8 mouse cellular contexts compared by ENCODE assay signal in genomic region chrX:106185706-106186105, GRCm38 (mm10). TPM values are rescaled to one million over a fixed set of nuclear protein-coding genes. Genes with fewer than 3 reads are reported as not detected.
A peak's percentile ranks its signal among the peaks of the same experiment; 100 is the strongest.
DNase-seq lines count a peak whose midpoint lies in the region; ATAC-seq lines count a peak whose summit lies in the region.

No protein-coding gene starts in this region.

- no peaks in the 10 kb centered on the region for H3K9me3 ChIP-seq in lung, embryonic 15.5 days
- no peaks in the 10 kb centered on the region for H3K9me3 ChIP-seq in forebrain, embryonic 11.5 days (ENCODE audit: control insufficient read depth, low read length)
- no peaks in the 10 kb centered on the region for H3K9me3 ChIP-seq in limb, embryonic 13.5 days
- no peaks in the 10 kb centered on the region for H3K9me3 ChIP-seq in stomach, embryonic 14.5 days (ENCODE audit: control insufficient read depth, low read depth, low read length)

- WGBS in lung, embryonic 15.5 days, result 17% methylated on average over 5 of the region's 5 CpGs
- WGBS in forebrain, embryonic 11.5 days, result 13% methylated on average over 5 of the region's 5 CpGs
- 19% methylated on average over 5 of the region's 5 CpGs for WGBS in limb, embryonic 13.5 days
- 20% methylated on average over 5 of the region's 5 CpGs for WGBS in stomach, embryonic 14.5 days

- H3K4me3 ChIP-seq in lung, embryonic 15.5 days, result no peak overlapping the region
- no peak overlapping the region for H3K4me3 ChIP-seq in forebrain, embryonic 11.5 days (ENCODE audit: low read depth, low read length)
- no peak overlapping the region for H3K4me3 ChIP-seq in limb, embryonic 13.5 days
- no peak overlapping the region for H3K4me3 ChIP-seq in stomach, embryonic 14.5 days (ENCODE audit: low read depth, low read length)

- H3K4me1 ChIP-seq in lung, embryonic 15.5 days, result 0 out of 2 replicates have a peak, but pooled peaks cover 15% of the 10 kb centered on the region
- H3K4me1 ChIP-seq in forebrain, embryonic 11.5 days (replicated peaks; ENCODE audit: control insufficient read depth, insufficient read depth, low read length), result peaks cover 3% of the 10 kb centered on the region; the same call in 1 of the 2 replicates
- peaks cover 20% of the 10 kb centered on the region for H3K4me1 ChIP-seq in limb, embryonic 13.5 days
- no peaks in the 10 kb centered on the region for H3K4me1 ChIP-seq in stomach, embryonic 14.5 days (ENCODE audit: control insufficient read depth, insufficient read depth, low read length)

- H3K27me3 ChIP-seq in lung, embryonic 15.5 days, result no peaks in the 10 kb centered on the region
- no peaks in the 10 kb centered on the region for H3K27me3 ChIP-seq in forebrain, embryonic 11.5 days (ENCODE audit: control insufficient read depth, insufficient read depth, low read length)
- peaks cover 8% of the 10 kb centered on the region; the same call in 1 of the 2 replicates for H3K27me3 ChIP-seq in limb, embryonic 13.5 days
- no peaks in the 10 kb centered on the region for H3K27me3 ChIP-seq in stomach, embryonic 14.5 days (ENCODE audit: control insufficient read depth, insufficient read depth, low read length)

- ATAC-seq in lung, embryonic 15.5 days (ENCODE audit: borderline replicate concordance, extremely low read depth, low FRiP score, low TSS enrichment), result peak; percentile 28; the same call in 1 of the 2 replicates
- peak; percentile 38 for ATAC-seq in forebrain, embryonic 11.5 days (replicated peaks; ENCODE audit: low FRiP score)
- ATAC-seq in limb, embryonic 13.5 days (ENCODE audit: low FRiP score, low read depth), result peak; percentile 67
- ATAC-seq in stomach, embryonic 14.5 days (ENCODE audit: insufficient number of reproducible peaks, insufficient read depth, low FRiP score, low read depth), result 0 out of 2 replicates have a peak, but pooled peaks have one; percentile 14
- ATAC-seq in erythroid progenitor cell, adult 5-6 weeks (replicated peaks; ENCODE audit: low FRiP score, poor library complexity, severe bottlenecking), result no peak

- peak overlapping the region; percentile 46; the same call in 1 of the 2 replicates for H3K4me2 ChIP-seq in lung, embryonic 15.5 days
- H3K4me2 ChIP-seq in forebrain, embryonic 11.5 days (ENCODE audit: low read depth, low read length, severe bottlenecking), result peak overlapping the region; percentile 31; the same call in 1 of the 2 replicates
- H3K4me2 ChIP-seq in limb, embryonic 13.5 days (replicated peaks), result peak overlapping the region; percentile 52
- H3K4me2 ChIP-seq in stomach, embryonic 14.5 days (replicated peaks; ENCODE audit: low read depth, low read length), result 0 out of 2 replicates have a peak overlapping the region, but pooled peaks have one; percentile 26

- no peak overlapping the region for H3K9ac ChIP-seq in lung, embryonic 15.5 days
- H3K9ac ChIP-seq in forebrain, embryonic 11.5 days (ENCODE audit: low read length), result no peak overlapping the region; the same call in 1 of the 2 replicates
- no peak overlapping the region for H3K9ac ChIP-seq in limb, embryonic 13.5 days
- no peak overlapping the region for H3K9ac ChIP-seq in stomach, embryonic 14.5 days (replicated peaks; ENCODE audit: low read depth, low read length)

- no peak for DNase-seq in lung, postnatal 4 days
- peak; percentile 55 for DNase-seq in forebrain, embryonic 11.5 days (ENCODE audit: low spot score)
- DNase-seq in layer of hippocampus, postnatal 10 days (ENCODE audit: low spot score in 2 of 2), result no peak
- no peak for DNase-seq in cerebellum, postnatal 25 days

- H3K27ac ChIP-seq in lung, embryonic 15.5 days, result peak overlapping the region; percentile 91
- H3K27ac ChIP-seq in forebrain, embryonic 11.5 days (ENCODE audit: low read depth, low read length), result peak overlapping the region; percentile 80
- H3K27ac ChIP-seq in limb, embryonic 13.5 days, result peak overlapping the region; percentile 92
- H3K27ac ChIP-seq in stomach, embryonic 14.5 days (ENCODE audit: low read length), result peak overlapping the region; percentile 86

- no peaks in the 10 kb centered on the region for H3K36me3 ChIP-seq in lung, embryonic 15.5 days
- no peaks in the 10 kb centered on the region for H3K36me3 ChIP-seq in forebrain, embryonic 11.5 days (ENCODE audit: control insufficient read depth, insufficient read depth, low read length)
- H3K36me3 ChIP-seq in limb, embryonic 13.5 days, result no peaks in the 10 kb centered on the region; the same call in 1 of the 2 replicates
- H3K36me3 ChIP-seq in stomach, embryonic 14.5 days (ENCODE audit: control insufficient read depth, insufficient read depth, low read length), result no peaks in the 10 kb centered on the region

RNA-seq across cellular contexts. Expression of gene Pgk1, which starts 1.2 kb away (rescaled TPM):
- 298 and 301 TPM in 2 replicates for polyA plus RNA-seq in lung, embryonic 15.5 days (2015; fragmentation: Nextera tagmentation; extraction: Ambion mirVana)
- polyA plus RNA-seq in forebrain, embryonic 11.5 days (2014; fragmentation: Nextera tagmentation; extraction: Ambion mirVana), result 505 and 518 TPM in 2 replicates
- 351 and 362 TPM in 2 replicates for polyA plus RNA-seq in limb, embryonic 13.5 days (2015; fragmentation: Nextera tagmentation; extraction: Ambion mirVana)
- 345 and 357 TPM in 2 replicates for polyA plus RNA-seq in stomach, embryonic 14.5 days (2014; fragmentation: Nextera tagmentation; extraction: Ambion mirVana)
- 54.1 and 54.5 TPM in 2 replicates for total RNA-seq in erythroid progenitor cell, adult 5-6 weeks (2015; ENCODE audit: low replicate concordance)
- 28.2 and 28.8 TPM in 2 replicates for total RNA-seq in erythroid progenitor cell, adult 5-6 weeks (2017; ENCODE audit: low replicate concordance)
- 100 to 1,000 TPM; 310 to 357 TPM for total RNA-seq in layer of hippocampus, postnatal 10 days (2021)

RNA-seq across cellular contexts. Expression of gene Taf9b, which starts 35.3 kb away (rescaled TPM):
- 11.4 and 12.6 TPM in 2 replicates for polyA plus RNA-seq in lung, embryonic 15.5 days (2015; fragmentation: Nextera tagmentation; extraction: Ambion mirVana)
- polyA plus RNA-seq in forebrain, embryonic 11.5 days (2014; fragmentation: Nextera tagmentation; extraction: Ambion mirVana), result 13.6 and 14.6 TPM in 2 replicates
- polyA plus RNA-seq in limb, embryonic 13.5 days (2015; fragmentation: Nextera tagmentation; extraction: Ambion mirVana), result 8.4 and 9.3 TPM in 2 replicates
- polyA plus RNA-seq in stomach, embryonic 14.5 days (2014; fragmentation: Nextera tagmentation; extraction: Ambion mirVana), result 13.7 and 15.0 TPM in 2 replicates
- total RNA-seq in erythroid progenitor cell, adult 5-6 weeks (2015; ENCODE audit: low replicate concordance), result 1.3 and 8.3 TPM in 2 replicates
- total RNA-seq in erythroid progenitor cell, adult 5-6 weeks (2017; ENCODE audit: low replicate concordance), result 1.8 and 6.3 TPM in 2 replicates
- 10 to 100 TPM; 30.0 to 31.4 TPM for total RNA-seq in layer of hippocampus, postnatal 10 days (2021)

RNA-seq across cellular contexts. Expression of gene Tlr13, which starts 42.7 kb away (rescaled TPM):
- 0.72 and 1.0 TPM in 2 replicates for polyA plus RNA-seq in lung, embryonic 15.5 days (2015; fragmentation: Nextera tagmentation; extraction: Ambion mirVana)
- polyA plus RNA-seq in forebrain, embryonic 11.5 days (2014; fragmentation: Nextera tagmentation; extraction: Ambion mirVana), result 0.12 and 0.41 TPM in 2 replicates
- polyA plus RNA-seq in limb, embryonic 13.5 days (2015; fragmentation: Nextera tagmentation; extraction: Ambion mirVana), result 0.52 and 0.57 TPM in 2 replicates
- 0.65 and 1.4 TPM in 2 replicates for polyA plus RNA-seq in stomach, embryonic 14.5 days (2014; fragmentation: Nextera tagmentation; extraction: Ambion mirVana)
- total RNA-seq in erythroid progenitor cell, adult 5-6 weeks (2015; ENCODE audit: low replicate concordance), result 1.3 and 11.5 TPM in 2 replicates
- 3.0 and 4.0 TPM in 2 replicates for total RNA-seq in erythroid progenitor cell, adult 5-6 weeks (2017; ENCODE audit: low replicate concordance)
- total RNA-seq in layer of hippocampus, postnatal 10 days (2021), result 1 to 10 TPM; 1.3 to 1.4 TPM
